8 mouse cellular contexts compared by ENCODE assay signal in the genomic region with DNA sequence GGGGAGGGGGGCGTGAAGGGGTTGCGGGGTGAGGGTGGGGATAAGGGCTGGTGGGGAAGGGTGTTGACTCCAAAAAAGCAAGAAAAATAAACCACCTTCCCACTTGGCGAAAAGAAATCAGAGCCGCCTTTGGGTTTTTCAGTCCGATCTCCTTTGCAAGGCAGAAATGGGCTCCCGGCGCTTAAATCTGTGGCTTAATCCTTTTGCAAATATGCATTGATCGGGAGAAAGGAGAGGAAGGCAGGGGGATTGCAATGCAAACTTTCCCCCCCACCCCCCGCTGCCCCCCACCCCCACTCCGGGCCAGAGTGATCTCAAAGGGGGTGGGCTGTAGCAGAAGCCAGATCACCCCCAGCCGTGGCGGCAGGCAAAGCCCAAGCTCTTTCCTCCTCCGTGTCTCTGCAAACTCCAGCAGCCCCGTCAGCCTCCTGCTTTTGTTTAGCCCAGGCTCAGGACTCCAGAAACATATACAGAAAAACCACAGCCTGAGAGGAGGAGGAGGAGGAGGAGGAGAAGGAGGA. TPM values are rescaled to one million over a fixed set of nuclear protein-coding genes. Genes with fewer than 3 reads are reported as not detected.
DNase-seq lines count a peak whose midpoint lies in the region; ATAC-seq lines count a peak whose summit lies in the region.

No protein-coding gene starts in this region.

- H3K9ac ChIP-seq in embryonic facial prominence, embryonic 13.5 days: peak overlapping the region; percentile 94
- H3K9ac ChIP-seq in hindbrain, embryonic 11.5 days (ENCODE audit: low read depth, low read length): peak overlapping the region; percentile 94
- peak overlapping the region; percentile 58 for H3K9ac ChIP-seq in liver, embryonic 16.5 days (ENCODE audit: low read depth, low read length)

- ATAC-seq in embryonic facial prominence, embryonic 13.5 days (ENCODE audit: insufficient number of reproducible peaks, insufficient read depth, low FRiP score, low TSS enrichment, low read depth): peak; percentile 93
- ATAC-seq in hindbrain, embryonic 11.5 days (ENCODE audit: low FRiP score): peak; percentile 96
- no peak for ATAC-seq in liver, embryonic 16.5 days (ENCODE audit: low read depth)

- peak overlapping the region; percentile 65 for H3K4me2 ChIP-seq in embryonic facial prominence, embryonic 13.5 days
- peak overlapping the region; percentile 37 for H3K4me2 ChIP-seq in hindbrain, embryonic 11.5 days (replicated peaks; ENCODE audit: low read depth, low read length)
- H3K4me2 ChIP-seq in liver, embryonic 16.5 days (ENCODE audit: low read depth, low read length): peak overlapping the region; percentile 74

- H3K4me3 ChIP-seq in embryonic facial prominence, embryonic 13.5 days: peak overlapping the region; percentile 64
- H3K4me3 ChIP-seq in hindbrain, embryonic 11.5 days (ENCODE audit: low read depth, low read length): peak overlapping the region; percentile 75
- peak overlapping the region; percentile 60 for H3K4me3 ChIP-seq in liver, embryonic 16.5 days (ENCODE audit: low read depth, low read length)

- WGBS in embryonic facial prominence, embryonic 13.5 days: 2% methylated on average over 13 of the region's 14 CpGs
- WGBS in hindbrain, embryonic 11.5 days: 1% methylated on average over 12 of the region's 14 CpGs
- 2% methylated on average over 13 of the region's 14 CpGs for WGBS in liver, embryonic 16.5 days (ENCODE audit: insufficient replicate concordance)

- peak overlapping the region; percentile 99 for H3K27ac ChIP-seq in embryonic facial prominence, embryonic 13.5 days
- peak overlapping the region; percentile 98 for H3K27ac ChIP-seq in hindbrain, embryonic 11.5 days (ENCODE audit: low read depth, low read length)
- peak overlapping the region; percentile 72 for H3K27ac ChIP-seq in liver, embryonic 16.5 days (ENCODE audit: low read length)

- peak; percentile 67 to 78 for DNase-seq in layer of hippocampus, postnatal 25 days (ENCODE audit: extremely low spot score in 1 of 2, low spot score in 1 of 2)
- DNase-seq in layer of hippocampus, adult 11-12 months (ENCODE audit: low spot score): no peak
- peak; percentile 96 for DNase-seq in adrenal gland, adult 2 months
- peak; percentile 67 for DNase-seq in hindbrain, embryonic 11.5 days (ENCODE audit: low spot score)
- DNase-seq in right cerebral cortex, postnatal 36 days (ENCODE audit: low spot score in 2 of 2): peak; percentile 73 to 75
- no peak for DNase-seq in cerebellum, adult 11 months

- H3K4me1 ChIP-seq in embryonic facial prominence, embryonic 13.5 days: peaks cover 18% of the 10 kb centered on the region
- H3K4me1 ChIP-seq in hindbrain, embryonic 11.5 days (replicated peaks; ENCODE audit: control insufficient read depth, insufficient read depth, low read length): 0 out of 2 replicates have a peak, but pooled peaks cover 2% of the 10 kb centered on the region
- H3K4me1 ChIP-seq in liver, embryonic 16.5 days (ENCODE audit: control insufficient read depth, low read depth, low read length): no peaks in the 10 kb centered on the region; the same call in 1 of the 2 replicates

- H3K36me3 ChIP-seq in embryonic facial prominence, embryonic 13.5 days: no peaks in the 10 kb centered on the region
- H3K36me3 ChIP-seq in hindbrain, embryonic 11.5 days (ENCODE audit: control insufficient read depth, insufficient read depth, low read length): no peaks in the 10 kb centered on the region
- no peaks in the 10 kb centered on the region for H3K36me3 ChIP-seq in liver, embryonic 16.5 days (ENCODE audit: control insufficient read depth, insufficient read depth)

- H3K9me3 ChIP-seq in embryonic facial prominence, embryonic 13.5 days: no peaks in the 10 kb centered on the region
- no peaks in the 10 kb centered on the region for H3K9me3 ChIP-seq in hindbrain, embryonic 11.5 days (ENCODE audit: control insufficient read depth, low read length)
- no peaks in the 10 kb centered on the region for H3K9me3 ChIP-seq in liver, embryonic 16.5 days (replicated peaks; ENCODE audit: control insufficient read depth, low read length)

- H3K27me3 ChIP-seq in embryonic facial prominence, embryonic 13.5 days: no peaks in the 10 kb centered on the region
- no peaks in the 10 kb centered on the region for H3K27me3 ChIP-seq in hindbrain, embryonic 11.5 days (ENCODE audit: control insufficient read depth, insufficient read depth, low read length)
- peaks cover 4% of the 10 kb centered on the region for H3K27me3 ChIP-seq in liver, embryonic 16.5 days (ENCODE audit: control insufficient read depth, insufficient read depth, low read depth, low read length)

RNA-seq across cellular contexts. Expression of a gene that starts 0.3 kb away (rescaled TPM):
- total RNA-seq in layer of hippocampus, postnatal 25 days (2021): 100 to 1,000 TPM in 1 of 2 experiments, 10 to 100 TPM in 1; 98.0 to 114 TPM
- 100 to 1,000 TPM; 148 to 210 TPM for total RNA-seq in adrenal gland, adult 2 months (2021)
- polyA plus RNA-seq in adrenal gland, adult 2 months (2012; rRNA removed): 35.7 and 66.2 TPM in 2 replicates
- polyA plus RNA-seq in embryonic facial prominence, embryonic 13.5 days (2015; fragmentation: Nextera tagmentation; extraction: Ambion mirVana): 47.7 and 49.9 TPM in 2 replicates
- 49.0 and 59.2 TPM in 2 replicates for polyA plus RNA-seq in hindbrain, embryonic 11.5 days (2014; fragmentation: Nextera tagmentation; extraction: Ambion mirVana)
- 1.8 and 2.1 TPM in 2 replicates for polyA plus RNA-seq in liver, embryonic 16.5 days (2015; fragmentation: Nextera tagmentation; extraction: Ambion mirVana)

Comparison
In these comparisons a context has a peak if more than half of its experiments do, and no peak if none do; other contexts are left out.
1. DNase-seq: peak in layer of hippocampus, postnatal 25 days (2 of 2), adrenal gland, adult 2 months (single experiment), hindbrain, embryonic 11.5 days (single experiment) and right cerebral cortex, postnatal 36 days (2 of 2); none in layer of hippocampus, adult 11-12 months (single experiment) and cerebellum, adult 11 months (single experiment).
2. RNA of a gene that starts 0.3 kb away (polyA plus RNA-seq): 35.7 to 66.2 TPM in adrenal gland, adult 2 months, 49.0 to 59.2 TPM in hindbrain, embryonic 11.5 days and 47.7 to 49.9 TPM in embryonic facial prominence, embryonic 13.5 days; 1.8 to 2.1 TPM in liver, embryonic 16.5 days; every median in the first group is over 10 times any median in the second.
3. Peak in every context shown above with its lines, with median percentiles within 50 percentile points of each other: H3K27ac ChIP-seq, H3K4me2 ChIP-seq, H3K4me3 ChIP-seq and H3K9ac ChIP-seq.